Mouse (Mus musculus) ES-E14 (cell line): ENCODE data around the gene Prpf40b.

Source experiments
- CHD2 ChIP-seq: IDR thresholded peaks from 2 replicates; pipeline ENCODE4 v1.6.1; 2014; ENCODE audit warnings: mild to moderate bottlenecking, low read depth, low read length, inconsistent platforms
- HCFC1 ChIP-seq: IDR thresholded peaks from 2 replicates; pipeline ENCODE4 v1.6.1; 2012; ENCODE audit warnings: low read length, inconsistent platforms, borderline replicate concordance; ENCODE audit not compliant: insufficient read depth
- ZC3H11A ChIP-seq: IDR thresholded peaks from 2 replicates; pipeline ENCODE4 v1.6.1; 2012; ENCODE audit warnings: low read depth, mild to moderate bottlenecking, inconsistent platforms, low read length, borderline replicate concordance
- ZNF384 ChIP-seq: IDR thresholded peaks from 2 replicates; pipeline ENCODE4 v1.6.1; 2012; ENCODE audit warnings: low read depth, low read length, inconsistent platforms

- TF ChIP-seq ZC3H11A (no peak), ZNF384 (no peak), CHD2 (no peak), HCFC1 (no peak)
Measured at GRCm38 (mm10) chr15:99333676-99334065, 38.8 kb downstream of the Prpf40b start.
